Mouse (Mus musculus) CH12F3 (cell line): Measurements from ENCODE around the gene Cdk6.
"Not testable (repeated sequence)": the region's sequence is repeated elsewhere in the genome, so short reads cannot be mapped to it uniquely, and the experiment has no call there.

ENCODE experiments used
- in situ Hi-C: fragments of 300-500 bp; cut with MboI; formaldehyde crosslinking; loops from 2 replicates; pipeline ENCODE4 v1.14.3; 2020; ENCODE audit warnings: low sequenced_read_pairs

The Cdk6 gene

GRCm38 (mm10) chr5:3418183-3418582 is 76.9 kb downstream of the Cdk6 start:
- in situ Hi-C loops: not testable (repeated sequence)

DNA sequence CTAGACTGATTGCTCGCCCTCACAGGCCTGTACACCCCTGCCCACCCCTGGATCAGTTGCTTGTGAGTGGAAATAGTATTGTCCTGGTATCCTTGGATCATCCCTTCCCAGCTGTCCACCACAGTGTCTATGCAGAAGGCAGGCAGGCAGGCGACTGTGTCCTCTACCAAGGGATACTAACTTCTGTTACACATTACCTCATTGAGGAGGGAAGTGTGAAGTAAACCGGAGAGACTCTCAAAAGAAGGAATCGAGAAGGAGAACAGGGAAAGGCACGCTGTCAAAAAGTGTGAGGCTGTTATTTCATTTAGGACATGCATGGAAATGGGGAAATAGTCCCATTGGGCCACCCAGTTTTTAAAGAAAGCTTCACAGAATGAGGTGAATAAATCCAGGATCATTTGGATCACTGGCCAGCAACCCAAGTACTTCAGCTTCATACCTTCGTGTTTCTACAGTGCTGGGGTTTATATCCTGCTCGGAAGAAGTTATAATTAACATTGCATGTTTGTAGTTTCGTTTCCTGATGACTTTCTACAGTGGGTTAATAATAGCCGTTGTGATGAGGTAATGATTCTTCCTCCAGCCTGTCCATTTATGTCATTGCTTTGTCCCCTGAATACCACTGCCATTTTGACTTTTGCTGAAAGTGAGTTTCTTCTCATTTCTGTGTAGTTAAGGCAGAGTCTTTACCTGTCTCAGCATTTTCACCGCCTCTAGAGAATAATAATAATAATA is 79.0 kb downstream of the Cdk6 start:
- in situ Hi-C loops: no loop called here

- in situ Hi-C loops: no loop called here
These were observed 79.5 kb downstream of the Cdk6 start for GRCm38 (mm10) chr5:3420832-3421228.

- in situ Hi-C loops: not testable (repeated sequence)
These were observed 91.9 kb downstream of the Cdk6 start for GRCm38 (mm10) chr5:3433131-3433700.

- in situ Hi-C loops: not testable (repeated sequence)
These were observed 92.8 kb downstream of the Cdk6 start for GRCm38 (mm10) chr5:3434105-3434504.

DNA sequence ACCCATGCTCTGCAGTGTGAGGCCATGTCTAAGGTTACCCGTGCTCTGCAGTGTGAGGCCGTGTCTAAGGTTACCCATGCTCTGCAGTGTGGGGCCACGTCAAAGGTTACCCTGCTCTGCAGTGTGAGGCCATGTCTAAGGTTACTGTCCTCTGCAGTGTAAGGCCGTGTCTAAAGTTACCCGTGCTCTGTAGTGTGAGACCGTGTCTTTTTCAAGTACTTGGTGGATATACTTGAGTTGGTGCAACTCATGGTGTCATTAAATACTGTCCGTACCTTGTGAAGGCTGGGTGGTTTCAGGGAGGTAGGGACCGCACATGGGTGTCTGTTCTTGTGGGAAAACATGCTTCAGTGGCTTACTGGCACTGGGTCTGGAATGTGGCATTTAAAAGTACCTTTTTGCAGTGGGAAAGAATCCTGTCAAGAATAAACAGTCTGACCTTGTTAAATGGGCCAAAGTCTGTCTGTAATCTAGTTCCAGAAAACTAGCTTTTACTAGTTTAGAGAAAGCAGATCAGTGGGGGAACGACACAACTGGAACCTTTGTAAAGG is 97.2 kb downstream of the Cdk6 start:
- in situ Hi-C loops: not testable (repeated sequence)

DNA sequence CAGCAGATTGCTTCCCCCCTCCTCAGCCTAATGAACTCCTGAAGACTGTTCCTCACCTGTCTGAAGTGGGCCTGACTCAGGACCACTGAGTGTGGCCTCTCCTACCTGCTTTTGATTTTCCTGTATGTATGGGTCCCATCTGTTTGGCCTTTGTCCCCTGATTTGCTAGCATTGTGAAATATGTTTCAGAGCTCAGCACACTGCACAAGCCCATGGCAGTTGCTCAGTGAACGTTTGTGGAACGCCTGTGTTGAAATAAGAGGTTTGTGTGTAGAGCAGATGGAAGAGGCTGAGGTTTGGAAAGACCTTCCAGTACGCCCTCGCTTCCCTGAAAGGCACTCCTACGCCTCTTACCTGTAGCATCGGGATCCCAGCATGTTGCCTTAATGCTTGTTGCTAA is 98.1 kb downstream of the Cdk6 start:
- in situ Hi-C loops: not testable (repeated sequence)

GRCm38 (mm10) chr5:3442524-3442923 is 101.2 kb downstream of the Cdk6 start:
- in situ Hi-C loops: not testable (repeated sequence)

DNA sequence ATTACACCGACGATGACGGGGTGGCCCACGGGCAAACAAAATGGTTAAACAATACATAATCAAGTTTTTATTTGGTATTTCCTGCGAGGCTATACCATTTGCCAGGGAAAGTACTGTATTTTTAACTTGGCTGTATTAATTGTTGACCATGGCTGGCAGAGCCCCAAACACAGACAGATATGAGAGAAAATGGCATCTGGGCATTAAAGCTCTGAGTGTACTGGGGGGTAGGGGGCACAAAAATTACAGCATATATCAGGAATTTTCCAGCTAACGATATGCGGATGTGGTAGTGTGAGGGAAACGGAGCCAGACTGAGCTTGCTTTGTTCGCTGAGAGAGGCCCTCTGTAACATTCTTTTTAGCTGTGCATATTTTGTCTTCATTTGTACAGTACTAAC is 109.9 kb downstream of the Cdk6 start:
- in situ Hi-C loops: not testable (repeated sequence)

DNA sequence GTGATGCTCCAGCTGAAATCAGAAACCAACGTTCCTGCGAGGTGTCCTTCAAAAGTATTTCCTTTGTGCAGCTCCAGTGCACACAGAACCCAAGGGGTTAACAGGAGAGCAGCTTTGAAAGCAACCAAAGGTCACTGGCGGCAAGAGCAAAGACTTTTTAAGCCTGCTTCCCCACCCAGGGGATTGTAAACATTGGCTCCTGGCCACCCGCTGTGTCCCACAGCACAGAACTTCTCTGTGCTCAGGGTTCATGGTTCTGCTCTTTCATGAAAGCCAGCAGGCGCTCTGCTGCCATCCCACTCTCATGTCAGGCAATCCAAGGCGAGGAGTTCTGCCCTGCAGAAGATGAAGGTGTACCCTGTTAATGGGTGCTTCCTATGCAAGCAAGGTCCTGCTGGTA is 112.7 kb downstream of the Cdk6 start:
- in situ Hi-C loops: not testable (repeated sequence)

GRCm38 (mm10) chr5:3460907-3461306 is 119.6 kb downstream of the Cdk6 start:
- in situ Hi-C loops: no loop called here

DNA sequence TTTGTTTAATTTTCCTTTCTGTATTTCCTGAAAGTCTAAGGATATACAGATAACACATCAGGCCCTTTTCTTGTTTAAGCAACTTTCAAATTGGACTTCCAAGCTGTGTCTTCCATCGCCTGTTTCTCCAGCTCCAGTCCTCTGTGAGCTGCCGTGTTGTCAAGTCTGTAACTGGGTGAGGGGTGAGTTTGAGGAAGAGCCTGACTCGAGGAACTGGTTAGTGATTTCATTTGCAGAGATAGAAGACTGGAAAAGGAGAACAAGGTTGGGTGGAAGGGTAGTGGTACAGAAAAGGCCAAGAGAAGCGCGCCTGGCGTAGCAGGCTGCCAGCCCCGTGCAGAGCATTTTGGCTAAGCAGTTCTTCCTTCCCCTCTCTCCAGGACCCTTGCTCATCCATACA is 120.1 kb downstream of the Cdk6 start:
- in situ Hi-C loops: no loop called here

DNA sequence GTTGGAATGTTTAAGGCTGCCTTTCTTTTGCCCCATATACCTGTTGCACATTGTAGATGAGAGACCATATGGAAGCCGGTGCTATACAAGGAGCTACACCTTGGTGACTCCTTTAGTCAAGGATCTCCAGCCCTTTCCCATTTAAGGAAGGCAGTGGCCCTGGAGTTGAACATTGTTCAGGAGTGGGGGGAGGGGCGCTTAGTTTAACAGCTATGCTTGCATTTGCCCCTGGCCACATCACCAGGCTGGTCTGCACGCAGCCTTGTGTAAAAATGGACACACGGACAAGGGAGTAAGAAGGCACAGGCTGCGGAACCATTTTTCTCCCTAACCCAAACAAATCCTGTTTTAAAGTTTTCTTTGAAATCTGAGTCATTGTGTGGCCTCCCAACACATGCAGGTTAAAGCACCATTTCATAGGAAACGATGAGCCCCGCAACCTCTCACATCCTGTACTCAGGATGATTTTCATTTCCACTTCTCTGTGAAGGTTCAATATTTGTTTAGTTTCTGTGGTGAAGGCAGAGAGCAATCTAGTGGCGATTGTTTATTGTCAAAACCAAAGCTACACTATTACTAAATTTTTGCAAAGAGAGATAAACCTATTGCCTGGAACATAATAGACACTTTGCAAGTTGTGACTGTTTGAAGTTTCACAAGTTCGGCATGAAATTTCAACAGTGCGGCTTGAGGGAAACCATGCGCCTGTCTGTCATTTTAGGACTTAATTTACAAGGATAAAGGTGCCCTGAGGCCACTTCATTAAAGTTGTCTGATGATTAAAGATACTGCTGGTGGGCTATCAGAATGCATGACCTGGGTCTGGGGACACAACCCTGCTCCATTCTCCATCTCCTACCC is 121.8 kb downstream of the Cdk6 start:
- in situ Hi-C loops: no loop called here

- in situ Hi-C loops: no loop called here
These were observed 122.5 kb downstream of the Cdk6 start for GRCm38 (mm10) chr5:3463758-3464157.

DNA sequence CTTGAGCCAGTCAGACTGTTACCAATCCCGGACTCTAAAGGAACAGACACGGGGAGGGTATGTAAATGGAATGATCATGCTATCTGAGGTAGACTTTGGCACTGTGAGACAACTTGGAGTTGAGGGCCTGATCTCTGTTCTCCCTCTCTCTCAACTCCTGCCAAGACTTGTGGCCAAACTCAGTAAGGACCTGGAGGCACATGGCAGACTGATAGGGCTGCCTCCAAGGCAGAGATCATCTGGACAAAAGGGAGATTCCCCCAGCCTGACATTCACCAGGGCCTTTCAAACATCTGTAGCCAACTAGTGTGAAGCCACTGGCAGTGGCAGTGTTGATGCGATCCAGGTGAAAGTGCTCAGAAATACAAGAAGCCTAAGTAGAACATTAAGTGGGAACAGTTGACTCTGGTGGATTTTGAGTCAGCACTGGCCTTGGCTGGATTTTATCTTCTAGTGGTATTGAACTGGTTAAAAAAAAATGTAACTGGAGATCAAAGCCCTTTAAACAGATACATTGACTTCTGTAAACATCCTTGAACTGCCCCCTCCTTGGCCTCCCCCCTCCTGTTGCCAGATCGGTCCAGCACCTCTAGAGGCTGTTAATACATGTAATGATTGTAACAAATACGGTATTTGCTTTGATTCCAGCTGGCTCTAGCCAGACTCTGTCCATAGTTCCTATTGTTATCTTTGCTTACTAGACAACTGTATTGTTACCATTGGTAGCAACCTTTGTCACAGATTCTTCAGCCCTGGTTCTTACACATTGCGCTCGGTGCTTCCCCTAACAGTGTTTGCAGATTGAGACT is 125.0 kb downstream of the Cdk6 start:
- in situ Hi-C loops: no loop called here

- in situ Hi-C loops: no loop called here
These were observed 129.6 kb downstream of the Cdk6 start for GRCm38 (mm10) chr5:3470866-3471265.

GRCm38 (mm10) chr5:3472311-3473156 is 131.2 kb downstream of the Cdk6 start:
- in situ Hi-C loops: no loop called here

GRCm38 (mm10) chr5:3477711-3478110 is 136.4 kb downstream of the Cdk6 start:
- in situ Hi-C loops: no loop called here

DNA sequence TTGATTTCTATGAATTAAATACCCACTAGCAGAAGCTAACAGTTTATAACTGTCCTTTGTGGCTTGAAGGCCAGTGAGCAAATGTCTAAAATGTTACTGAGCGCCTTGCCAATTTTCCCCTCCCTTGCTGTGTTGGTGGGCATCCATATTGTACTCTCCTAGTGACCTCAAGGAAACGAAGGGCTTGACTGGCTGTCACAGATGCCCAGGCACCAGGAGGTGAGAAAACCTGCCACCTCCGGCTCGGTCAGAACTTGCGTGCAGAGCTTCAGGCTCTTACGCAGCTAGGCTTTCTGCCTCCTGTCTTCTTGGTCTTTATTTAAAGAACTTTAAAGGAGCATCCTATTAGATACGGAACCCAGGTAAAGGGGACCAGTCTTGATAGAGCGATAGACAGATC is 136.9 kb downstream of the Cdk6 start:
- in situ Hi-C loops: no loop called here
